Mouse (Mus musculus): ENCODE data around the gene B3gnt2. TPM values are rescaled to one million over a fixed set of nuclear protein-coding genes. Genes with fewer than 3 reads are reported as not detected.

The B3gnt2 gene
- polyA plus RNA-seq, 1 experiment from 2014 or later = 7.5 TPM

- ATAC-seq (ENCODE audit: insufficient read depth) (peak; percentile 38; the same call in 1 of the 2 replicates), DNase-seq (peak; percentile 44)
- Histone ChIP-seq H3K4me1 (ENCODE audit: insufficient read depth) (no peaks in the 10 kb centered on the region), H3K36me3 (ENCODE audit: insufficient read depth) (no peaks in the 10 kb centered on the region), H3K9ac (no peak overlapping the region), H3K27ac (ENCODE audit: low read depth) (no peak overlapping the region), H3K27me3 (ENCODE audit: insufficient read depth, low read length) (no peaks in the 10 kb centered on the region), H3K9me3 (ENCODE audit: low read depth, low read length) (no peaks in the 10 kb centered on the region), H3K4me3 (ENCODE audit: low read depth, low read length) (no peak overlapping the region), H3K4me2 (0 out of 2 replicates have a peak overlapping the region, but pooled peaks have one; percentile 25)
- no peak for TF ChIP-seq CTCF (IDR thresholded peaks at IDR 0.05; ENCODE audit: low read depth)
- WGBS = 47% methylated on average over 13 of the region's 13 CpGs
Measured at GRCm38 (mm10) chr11:22782705-22783124, 78.0 kb downstream of the B3gnt2 start.

GRCm38 (mm10) chr11:22781190-22781589 lies 79.6 kb downstream of the B3gnt2 start:
- DNase-seq (no peak), ATAC-seq (ENCODE audit: insufficient read depth) (no peak)
- no peaks in the 10 kb centered on the region for H3K27me3 ChIP-seq (ENCODE audit: insufficient read depth, low read length)
- no peak overlapping the region for H3K4me3 ChIP-seq (ENCODE audit: low read depth, low read length)
- no peak overlapping the region for H3K4me2 ChIP-seq
- H3K9ac ChIP-seq = no peak overlapping the region
- TF ChIP-seq CTCF (IDR thresholded peaks at IDR 0.05; ENCODE audit: low read depth) = no peak
- no peak overlapping the region for H3K27ac ChIP-seq (ENCODE audit: low read depth)
- no peaks in the 10 kb centered on the region for H3K4me1 ChIP-seq (ENCODE audit: insufficient read depth)
- H3K9me3 ChIP-seq (ENCODE audit: low read depth, low read length) = no peaks in the 10 kb centered on the region
- no peaks in the 10 kb centered on the region for H3K36me3 ChIP-seq (ENCODE audit: insufficient read depth)

GRCm38 (mm10) chr11:22780761-22781160 lies 80.0 kb downstream of the B3gnt2 start:
- no peak for DNase-seq
- 85% methylated on average over 2 of the region's 2 CpGs for WGBS

GRCm38 (mm10) chr11:22779821-22780551 lies 80.8 kb downstream of the B3gnt2 start:
- Histone ChIP-seq H3K36me3 (ENCODE audit: insufficient read depth) (no peaks in the 10 kb centered on the region), H3K4me1 (ENCODE audit: insufficient read depth) (no peaks in the 10 kb centered on the region), H3K4me3 (ENCODE audit: low read depth, low read length) (no peak overlapping the region), H3K9ac (no peak overlapping the region), H3K4me2 (no peak overlapping the region), H3K27ac (ENCODE audit: low read depth) (no peak overlapping the region), H3K9me3 (ENCODE audit: low read depth, low read length) (no peaks in the 10 kb centered on the region), H3K27me3 (ENCODE audit: insufficient read depth, low read length) (no peaks in the 10 kb centered on the region)
- DNase-seq = peak; percentile 39
- TF ChIP-seq CTCF (IDR thresholded peaks at IDR 0.05; ENCODE audit: low read depth) = no peak
- WGBS = 60% methylated on average over 6 of the region's 6 CpGs
- ATAC-seq (ENCODE audit: insufficient read depth) = no peak

More at GRCm38 (mm10) chr11:22780761-22781160, 80.0 kb downstream of the B3gnt2 start:
- no peak for TF ChIP-seq CTCF (IDR thresholded peaks at IDR 0.05; ENCODE audit: low read depth)
- H3K27me3 ChIP-seq (ENCODE audit: insufficient read depth, low read length) = no peaks in the 10 kb centered on the region
- no peaks in the 10 kb centered on the region for H3K4me1 ChIP-seq (ENCODE audit: insufficient read depth)
- ATAC-seq (ENCODE audit: insufficient read depth) = no peak
- no peak overlapping the region for H3K9ac ChIP-seq
- H3K27ac ChIP-seq (ENCODE audit: low read depth) = no peak overlapping the region
- no peak overlapping the region for H3K4me2 ChIP-seq
- no peak overlapping the region for H3K4me3 ChIP-seq (ENCODE audit: low read depth, low read length)
- H3K9me3 ChIP-seq (ENCODE audit: low read depth, low read length) = no peaks in the 10 kb centered on the region
- H3K36me3 ChIP-seq (ENCODE audit: insufficient read depth) = no peaks in the 10 kb centered on the region

DNA sequence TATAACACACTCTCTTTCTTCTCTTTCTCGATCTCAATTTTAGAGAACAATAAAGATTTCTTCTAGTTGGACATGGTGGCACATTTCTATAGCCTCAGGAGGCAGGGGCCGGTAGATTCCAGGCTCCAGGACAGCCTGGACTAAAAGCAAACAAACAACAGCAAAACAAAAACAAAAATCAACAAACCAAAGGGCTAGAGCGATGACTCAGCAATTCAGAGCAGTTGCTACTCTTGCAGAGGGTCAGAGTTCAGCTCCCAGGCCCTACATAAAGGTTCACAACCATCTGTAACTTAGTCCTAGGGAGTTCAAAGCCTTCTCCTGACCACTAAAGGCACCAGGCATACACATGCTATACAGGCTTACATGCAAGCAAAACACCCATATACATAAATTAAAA lies 82.2 kb downstream of the B3gnt2 start:
- Histone ChIP-seq H3K9ac (no peak overlapping the region), H3K4me2 (no peak overlapping the region), H3K36me3 (ENCODE audit: insufficient read depth) (no peaks in the 10 kb centered on the region), H3K27me3 (ENCODE audit: insufficient read depth, low read length) (no peaks in the 10 kb centered on the region), H3K27ac (ENCODE audit: low read depth) (no peak overlapping the region), H3K4me1 (ENCODE audit: insufficient read depth) (no peaks in the 10 kb centered on the region), H3K4me3 (ENCODE audit: low read depth, low read length) (no peak overlapping the region), H3K9me3 (ENCODE audit: low read depth, low read length) (no peaks in the 10 kb centered on the region)
- no peak for DNase-seq
- no peak for TF ChIP-seq CTCF (IDR thresholded peaks at IDR 0.05; ENCODE audit: low read depth)
- WGBS = 72% methylated on average over 3 of the region's 3 CpGs
- no peak for ATAC-seq (ENCODE audit: insufficient read depth)

GRCm38 (mm10) chr11:22777531-22777930 lies 83.2 kb downstream of the B3gnt2 start:
- no peaks in the 10 kb centered on the region for H3K36me3 ChIP-seq (ENCODE audit: insufficient read depth)
- 87% methylated on average over 2 of the region's 2 CpGs for WGBS
- no peak overlapping the region for H3K9ac ChIP-seq
- H3K27ac ChIP-seq (ENCODE audit: low read depth) = no peak overlapping the region
- no peaks in the 10 kb centered on the region for H3K4me1 ChIP-seq (ENCODE audit: insufficient read depth)
- ATAC-seq (ENCODE audit: insufficient read depth) = no peak
- H3K27me3 ChIP-seq (ENCODE audit: insufficient read depth, low read length) = no peaks in the 10 kb centered on the region
- H3K4me3 ChIP-seq (ENCODE audit: low read depth, low read length) = no peak overlapping the region
- H3K4me2 ChIP-seq = no peak overlapping the region
- no peaks in the 10 kb centered on the region for H3K9me3 ChIP-seq (ENCODE audit: low read depth, low read length)
- DNase-seq = peak; percentile 44
- peak; percentile 47; the same call in 1 of the 2 replicates for TF ChIP-seq CTCF (IDR thresholded peaks at IDR 0.05; ENCODE audit: low read depth)

DNA sequence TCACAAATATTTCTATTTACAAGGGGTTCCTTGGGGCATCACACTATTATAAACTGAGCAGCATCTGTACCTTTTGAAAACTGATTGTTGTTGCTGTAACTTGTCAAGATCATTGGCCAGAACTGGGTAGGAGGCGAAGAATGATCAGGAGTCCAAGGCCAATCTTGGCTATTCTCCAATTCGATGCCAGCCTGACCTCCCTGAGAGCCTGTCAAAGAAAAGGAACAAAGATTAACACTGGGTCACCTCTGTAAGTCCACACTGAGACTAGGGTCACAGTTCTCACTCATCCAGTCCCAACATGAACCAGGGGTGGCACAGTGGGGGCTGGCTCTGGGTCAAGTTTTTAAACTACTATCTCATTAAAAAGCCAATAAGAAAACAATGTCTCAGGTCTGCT lies 85.9 kb downstream of the B3gnt2 start:
- Histone ChIP-seq H3K4me3 (ENCODE audit: low read depth, low read length) (no peak overlapping the region), H3K9ac (no peak overlapping the region), H3K4me1 (ENCODE audit: insufficient read depth) (no peaks in the 10 kb centered on the region), H3K27ac (ENCODE audit: low read depth) (no peak overlapping the region), H3K27me3 (ENCODE audit: insufficient read depth, low read length) (no peaks in the 10 kb centered on the region), H3K4me2 (no peak overlapping the region), H3K36me3 (ENCODE audit: insufficient read depth) (no peaks in the 10 kb centered on the region), H3K9me3 (ENCODE audit: low read depth, low read length) (no peaks in the 10 kb centered on the region)
- ATAC-seq (ENCODE audit: insufficient read depth) (no peak), DNase-seq (no peak)
- TF ChIP-seq CTCF (IDR thresholded peaks at IDR 0.05; ENCODE audit: low read depth) = no peak
- 86% methylated on average over 2 of the region's 2 CpGs for WGBS

All from lung, embryonic 14.5 days (tissue).